Mouse (Mus musculus): Measurements from ENCODE around the gene Gm2431. TPM values are rescaled to one million over a fixed set of nuclear protein-coding genes. Genes with fewer than 3 reads are reported as not detected.
"Not testable (repeated sequence)": the region's sequence is repeated elsewhere in the genome, so short reads cannot be mapped to it uniquely, and the experiment has no call there.

Gm2431 gene
- polyA plus RNA-seq, 1 experiment from 2014 or later, result not detected

DNA sequence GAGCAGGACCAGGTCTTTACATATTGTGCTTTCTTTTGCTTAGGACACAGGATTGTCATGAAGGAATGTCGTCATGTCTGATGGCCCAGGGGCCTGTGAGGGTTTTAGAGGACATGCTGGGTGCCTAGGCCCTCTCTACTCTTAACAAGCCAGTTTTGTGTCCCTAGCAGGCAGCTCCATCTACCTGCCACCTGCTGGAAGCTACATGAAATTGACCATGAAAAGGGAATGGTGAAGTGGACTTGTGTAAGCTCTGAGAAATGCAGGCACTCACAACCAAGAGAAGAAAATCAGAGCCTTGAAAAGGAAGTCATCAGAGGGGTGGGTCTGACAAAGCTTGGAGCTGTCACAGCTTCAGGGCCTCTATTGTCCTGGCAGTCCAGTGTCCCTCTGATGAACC, 21.1 kb upstream of the Gm2431 start:
- not testable (repeated sequence) for H3K4me2 ChIP-seq (replicated peaks); H3K4me1 ChIP-seq; H3K9me3 ChIP-seq; H3K36me3 ChIP-seq; ATAC-seq (ENCODE audit: low FRiP score, low read depth); H3K27ac ChIP-seq (replicated peaks); H3K9ac ChIP-seq (replicated peaks); H3K4me3 ChIP-seq
- H3K27me3 ChIP-seq, result peaks cover 16% of the 10 kb centered on the region
- WGBS, result 68% methylated on average over 1 of the region's 1 CpGs

DNA sequence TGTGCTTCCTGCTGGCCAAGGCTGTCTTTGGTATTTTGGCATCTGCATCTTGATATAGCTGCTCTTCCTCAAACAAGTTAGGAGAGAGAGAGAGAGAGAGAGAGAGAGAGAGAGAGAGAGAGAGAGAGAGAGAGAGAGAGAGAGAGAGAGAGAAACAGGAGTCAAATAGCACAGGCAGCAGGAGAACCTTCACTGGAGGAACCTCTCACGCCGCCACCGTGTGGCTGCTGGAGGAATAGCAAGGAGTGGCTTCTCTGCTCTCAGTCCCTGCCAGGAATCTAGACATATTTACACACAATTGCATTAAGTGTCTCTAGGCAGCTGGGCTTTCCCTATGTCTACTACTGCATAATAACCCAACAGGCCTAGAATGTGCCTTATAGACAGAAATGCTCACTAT, 20.0 kb upstream of the Gm2431 start:
- H3K9ac ChIP-seq (replicated peaks); H3K4me3 ChIP-seq; H3K36me3 ChIP-seq; H3K27ac ChIP-seq (replicated peaks); ATAC-seq (ENCODE audit: low FRiP score, low read depth); H3K4me1 ChIP-seq; H3K4me2 ChIP-seq (replicated peaks); H3K9me3 ChIP-seq: not testable (repeated sequence)
- WGBS, result 0% methylated on average over 3 of the region's 3 CpGs
- H3K27me3 ChIP-seq, result peaks cover 14% of the 10 kb centered on the region

DNA sequence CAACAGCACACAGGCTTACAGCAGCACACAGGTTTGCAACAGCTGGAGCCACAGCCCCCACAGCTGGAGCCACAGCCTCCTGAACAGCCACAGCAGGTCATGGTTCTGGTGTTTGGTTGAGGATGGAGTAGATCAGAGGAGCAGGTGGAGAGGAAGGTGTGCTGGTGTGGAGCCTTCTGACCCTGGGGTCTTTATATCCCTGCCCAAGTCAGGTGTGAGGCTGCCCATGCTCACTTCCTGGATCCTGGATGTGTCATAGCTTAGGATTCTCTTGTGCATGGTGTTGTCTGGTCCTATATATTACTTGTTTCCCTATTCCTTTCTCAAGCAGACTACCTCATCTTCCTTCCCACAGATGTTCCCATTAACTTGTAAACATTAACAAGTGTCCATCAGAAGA, 16.1 kb upstream of the Gm2431 start, which contains the start of gene Gm4559:
TSS of gene Gm4559 (minus strand) at position 101 of the 400 bp plus-strand sequence.
- not testable (repeated sequence) for H3K9me3 ChIP-seq; H3K36me3 ChIP-seq; H3K27me3 ChIP-seq; H3K4me3 ChIP-seq; H3K4me2 ChIP-seq (replicated peaks); ATAC-seq (ENCODE audit: low FRiP score, low read depth); H3K27ac ChIP-seq (replicated peaks); H3K9ac ChIP-seq (replicated peaks); H3K4me1 ChIP-seq

DNA sequence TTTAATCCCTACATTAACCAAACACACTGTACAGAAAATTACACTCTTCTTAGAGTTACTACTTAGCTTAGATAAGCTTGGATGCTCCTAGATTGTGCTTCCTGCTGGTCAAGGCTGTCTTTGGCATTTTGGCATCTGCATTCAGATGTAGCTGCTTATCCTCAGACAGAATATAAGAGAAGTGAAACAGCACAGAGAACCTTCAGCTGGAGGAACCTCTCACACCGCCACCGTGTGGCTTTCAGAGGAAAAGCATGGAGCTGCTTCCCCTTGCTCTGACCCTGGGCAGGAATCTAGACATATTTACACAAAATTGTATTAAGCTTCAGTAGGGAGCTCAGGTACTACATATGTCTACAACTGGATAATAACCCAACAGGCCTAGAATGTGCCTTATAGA, 2.6 kb downstream of the Gm2431 start:
- Histone ChIP-seq H3K9ac (replicated peaks) (no peak overlapping the region), H3K36me3 (no peaks in the 10 kb centered on the region), H3K27ac (replicated peaks) (no peak overlapping the region), H3K9me3 (no peaks in the 10 kb centered on the region), H3K27me3 (0 out of 2 replicates have a peak, but pooled peaks cover 6% of the 10 kb centered on the region), H3K4me3 (no peak overlapping the region), H3K4me1 (no peaks in the 10 kb centered on the region), H3K4me2 (replicated peaks) (no peak overlapping the region)
- WGBS, result 0% methylated on average over 2 of the region's 2 CpGs
- ATAC-seq (ENCODE audit: low FRiP score, low read depth), result no peak

DNA sequence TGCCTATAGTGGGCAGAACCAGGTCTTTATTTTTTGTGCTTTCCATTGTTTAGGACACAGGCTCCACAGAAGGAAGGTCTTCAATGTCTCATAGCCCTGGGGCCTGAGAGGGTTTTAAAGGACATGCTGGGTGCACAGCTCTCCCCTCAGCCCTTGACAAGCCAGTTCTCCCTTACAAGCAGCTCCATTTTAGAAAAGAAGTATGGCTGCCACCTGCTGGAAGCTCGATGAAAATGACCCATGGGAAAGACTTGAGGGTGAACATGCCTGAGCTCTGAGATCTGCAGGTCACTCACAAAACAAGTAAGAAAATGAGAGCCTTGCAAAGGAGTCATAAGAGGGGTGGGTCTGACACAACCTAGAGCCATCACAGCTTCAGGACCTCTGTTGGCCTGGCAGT, 8.3 kb downstream of the Gm2431 start:
- Histone ChIP-seq H3K9ac (replicated peaks) (no peak overlapping the region), H3K27ac (replicated peaks) (no peak overlapping the region), H3K27me3 (no peaks in the 10 kb centered on the region), H3K9me3 (no peaks in the 10 kb centered on the region), H3K4me1 (no peaks in the 10 kb centered on the region), H3K36me3 (no peaks in the 10 kb centered on the region), H3K4me3 (no peak overlapping the region), H3K4me2 (replicated peaks) (no peak overlapping the region)
- 3% methylated on average over 1 of the region's 1 CpGs for WGBS
- no peak for ATAC-seq (ENCODE audit: low FRiP score, low read depth)

DNA sequence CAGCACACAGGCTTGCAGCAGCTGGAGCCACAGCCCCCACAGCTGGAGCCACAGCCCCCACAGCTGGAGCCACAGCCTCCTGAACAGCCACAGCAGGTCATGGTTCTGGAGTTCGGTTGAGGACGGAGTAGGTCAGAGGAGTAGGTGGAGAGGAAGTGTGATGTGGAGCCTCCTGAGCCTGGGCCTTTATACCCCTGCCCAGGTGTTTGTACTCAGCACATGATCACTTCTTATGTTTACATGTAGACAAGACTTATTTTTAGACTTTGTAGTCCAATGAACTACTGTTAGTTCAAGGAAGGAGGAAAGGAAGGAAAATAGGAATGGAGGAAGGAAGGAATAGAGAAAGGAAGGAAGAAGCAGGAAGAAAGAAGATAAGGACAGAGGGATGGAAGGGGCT, 17.2 kb downstream of the Gm2431 start, which contains the start of gene Gm40460:
TSS of gene Gm40460 (minus strand) at position 101 of the 400 bp plus-strand sequence.
- H3K27me3 ChIP-seq, result no peaks in the 10 kb centered on the region
- WGBS, result 64% methylated on average over 2 of the region's 2 CpGs
- H3K4me3 ChIP-seq, result no peak within 1 kb of the TSS
- no peaks in the 10 kb centered on the region for H3K4me1 ChIP-seq
- H3K9ac ChIP-seq (replicated peaks), result no peak within 1 kb of the TSS
- H3K36me3 ChIP-seq, result no peaks in the 10 kb centered on the region
- ATAC-seq (ENCODE audit: low FRiP score, low read depth), result no peak
- H3K4me2 ChIP-seq (replicated peaks), result no peak within 1 kb of the TSS
- 0 out of 2 replicates have a peak, but pooled peaks cover 5% of the 10 kb centered on the region for H3K9me3 ChIP-seq
- no peak within 1 kb of the TSS for H3K27ac ChIP-seq (replicated peaks)

DNA sequence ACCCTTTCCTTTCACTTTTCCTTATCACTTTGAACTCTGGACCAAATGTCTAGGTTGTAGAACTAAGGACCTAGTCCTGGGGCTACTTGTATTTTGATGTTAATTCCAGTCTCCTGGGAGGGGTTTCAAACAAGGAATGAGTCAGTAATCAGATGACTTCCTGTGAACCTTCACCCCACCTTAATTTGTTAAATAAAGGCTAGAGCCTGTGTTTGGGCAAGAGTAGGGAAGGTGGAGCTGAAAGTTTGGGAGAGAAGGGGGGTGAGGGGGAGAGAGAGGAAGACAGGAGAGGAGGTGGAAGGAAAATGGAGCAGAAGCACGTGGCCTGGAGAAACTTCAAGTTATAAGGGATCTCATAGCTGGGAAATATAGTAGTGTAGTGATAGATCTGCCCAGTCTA, 26.6 kb downstream of the Gm2431 start:
- no peak overlapping the region for H3K27ac ChIP-seq (replicated peaks)
- ATAC-seq (ENCODE audit: low FRiP score, low read depth), result no peak
- 24% methylated on average over 1 of the region's 1 CpGs for WGBS

DNA sequence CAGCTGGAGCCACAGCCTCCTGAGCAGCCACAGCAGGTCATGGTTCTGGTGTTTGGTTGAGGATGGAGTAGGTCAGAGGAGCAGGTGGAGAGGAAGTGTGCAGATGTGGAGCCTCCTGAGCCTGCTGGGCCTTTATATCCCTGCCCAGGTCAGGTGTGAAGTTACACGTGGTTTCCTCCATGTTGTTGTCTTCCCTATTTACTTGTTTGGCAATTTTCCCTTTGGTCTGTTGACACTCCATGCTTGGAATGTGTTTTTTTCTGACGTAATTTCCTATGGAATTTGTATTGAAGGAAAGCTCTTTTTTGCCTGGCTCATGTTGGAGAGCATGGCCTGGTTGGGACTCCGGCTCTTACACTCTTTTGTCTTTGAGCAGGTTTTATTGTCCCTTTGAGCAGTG, 28.3 kb downstream of the Gm2431 start, which contains the start of gene Krtap5-5:
TSS of gene Krtap5-5 (minus strand) at position 101 of the 400 bp plus-strand sequence.
- 64% methylated on average over 3 of the region's 3 CpGs for WGBS
- not testable (repeated sequence) for H3K36me3 ChIP-seq; H3K9me3 ChIP-seq; H3K27ac ChIP-seq (replicated peaks); H3K4me3 ChIP-seq; H3K4me2 ChIP-seq (replicated peaks); H3K9ac ChIP-seq (replicated peaks); H3K27me3 ChIP-seq; H3K4me1 ChIP-seq; ATAC-seq (ENCODE audit: low FRiP score, low read depth)

More for the DNA sequence above, 26.6 kb downstream of the Gm2431 start:
- Histone ChIP-seq H3K4me2 (replicated peaks) (no peak overlapping the region), H3K36me3 (no peaks in the 10 kb centered on the region), H3K4me3 (no peak overlapping the region), H3K27me3 (no peaks in the 10 kb centered on the region), H3K9ac (replicated peaks) (no peak overlapping the region), H3K9me3 (peaks cover 15% of the 10 kb centered on the region), H3K4me1 (no peaks in the 10 kb centered on the region)

DNA sequence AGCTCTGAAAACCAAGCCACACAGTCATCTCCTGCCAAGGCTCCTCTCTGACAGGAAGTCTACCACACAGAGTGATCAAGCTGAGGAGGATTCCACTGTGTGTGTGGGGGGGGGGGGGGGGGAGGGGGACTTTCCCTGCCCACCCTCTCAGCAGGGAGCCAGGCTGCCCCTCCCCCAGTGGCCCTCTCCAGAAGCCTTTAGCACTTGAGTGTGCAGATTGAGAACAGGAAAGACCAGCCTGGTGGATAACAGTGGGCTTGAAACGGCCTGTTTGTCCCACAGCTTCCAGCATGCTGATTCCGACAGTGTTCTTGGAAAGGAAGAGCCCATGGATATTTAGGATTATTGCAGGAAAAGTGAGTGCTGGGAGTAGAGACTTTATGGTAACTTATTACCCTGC, 33.6 kb downstream of the Gm2431 start:
- Histone ChIP-seq H3K9ac (replicated peaks) (no peak overlapping the region), H3K36me3 (no peaks in the 10 kb centered on the region), H3K27me3 (no peaks in the 10 kb centered on the region), H3K4me2 (replicated peaks) (no peak overlapping the region), H3K27ac (replicated peaks) (no peak overlapping the region), H3K9me3 (no peaks in the 10 kb centered on the region), H3K4me3 (no peak overlapping the region), H3K4me1 (no peaks in the 10 kb centered on the region)
- ATAC-seq (ENCODE audit: low FRiP score, low read depth), result no peak
- 58% methylated on average over 2 of the region's 2 CpGs for WGBS

DNA sequence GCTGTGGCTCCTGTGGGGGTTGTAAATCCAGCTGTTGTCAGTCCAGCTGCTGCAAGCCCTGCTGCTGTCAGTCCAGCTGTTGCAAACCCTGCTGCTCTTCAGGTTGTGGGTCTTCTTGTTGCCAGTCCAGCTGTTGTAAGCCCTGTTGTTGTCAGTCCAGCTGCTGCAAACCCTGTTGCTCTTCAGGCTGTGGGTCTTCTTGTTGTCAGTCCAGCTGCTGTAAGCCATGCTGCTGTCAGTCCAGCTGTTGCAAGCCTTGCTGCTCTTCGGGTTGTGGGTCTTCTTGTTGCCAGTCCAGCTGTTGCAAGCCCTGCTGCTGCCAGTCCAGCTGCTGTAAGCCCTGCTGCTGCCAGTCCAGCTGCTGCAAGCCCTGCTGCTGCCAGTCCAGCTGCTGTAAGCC, 46.0 kb downstream of the Gm2431 start:
- not testable (repeated sequence) for H3K9me3 ChIP-seq; H3K4me1 ChIP-seq; ATAC-seq (ENCODE audit: low FRiP score, low read depth); H3K9ac ChIP-seq (replicated peaks); H3K27me3 ChIP-seq; H3K4me3 ChIP-seq; H3K36me3 ChIP-seq; H3K4me2 ChIP-seq (replicated peaks); H3K27ac ChIP-seq (replicated peaks)
- 65% methylated on average over 1 of the region's 1 CpGs for WGBS

DNA sequence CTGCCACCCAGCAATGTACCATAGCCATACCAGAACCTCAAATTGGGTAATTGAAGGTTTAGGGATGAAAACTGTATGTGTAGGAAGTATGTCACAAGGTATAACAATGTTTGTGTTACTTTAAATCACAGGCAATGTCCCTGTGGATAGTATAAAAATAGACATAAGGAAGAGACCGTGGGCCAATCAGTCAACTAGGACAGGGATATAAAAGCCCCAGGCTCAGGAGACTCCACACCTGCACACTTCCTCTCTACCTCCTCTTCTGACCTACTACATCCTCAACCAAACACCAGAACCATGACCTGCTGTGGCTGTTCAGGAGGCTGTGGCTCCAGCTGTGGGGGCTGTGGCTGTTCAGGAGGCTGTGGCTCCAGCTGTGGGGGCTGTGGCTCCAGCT, 46.6 kb downstream of the Gm2431 start, which contains the start of gene Gm7579:
TSS of gene Gm7579 (plus strand) at position 301 of the 400 bp plus-strand sequence.
- no peak within 1 kb of the TSS for H3K27ac ChIP-seq (replicated peaks)
- H3K4me3 ChIP-seq, result no peak within 1 kb of the TSS
- H3K4me2 ChIP-seq (replicated peaks), result no peak within 1 kb of the TSS
- H3K27me3 ChIP-seq, result no peaks in the 10 kb centered on the region
- no peak for ATAC-seq (ENCODE audit: low FRiP score, low read depth)
- no peaks in the 10 kb centered on the region for H3K9me3 ChIP-seq
- H3K4me1 ChIP-seq, result no peaks in the 10 kb centered on the region
- WGBS, result 100% methylated on average over 1 of the region's 1 CpGs
- no peaks in the 10 kb centered on the region for H3K36me3 ChIP-seq
- no peak within 1 kb of the TSS for H3K9ac ChIP-seq (replicated peaks)

All from midbrain, embryonic 12.5 days (tissue).